Mouse (Mus musculus) MEL (cell line): ENCODE data around the gene Coro7. TPM values are rescaled to one million over a fixed set of nuclear protein-coding genes. Genes with fewer than 3 reads are reported as not detected.

ENCODE experiments used
- DNase-seq: peaks from one replicate; pipeline ENCODE4 v3.0.0; 2011; ENCODE audit warnings: low read depth, low spot score
- H3K27ac ChIP-seq: 2 replicates; pipeline ENCODE4 v1.5.1; 2012; ENCODE audit warnings: low read depth, mild to moderate bottlenecking, control low read depth, low read length, moderate library complexity; ENCODE audit not compliant: control insufficient read depth
- H3K27me3 ChIP-seq, 2 experiments: fragments of 150-350 bp in 1 of 2; sonication (generic) in 1 of 2; 2 replicates each; pipeline ENCODE4 v1.6.1; 2012; ENCODE audit warnings: low read length in 2 of 2, mild to moderate bottlenecking in 2 of 2, improper control_type of control experiment in 1 of 2, moderate library complexity in 1 of 2; ENCODE audit not compliant: insufficient read depth in 2 of 2, control insufficient read depth in 1 of 2
- H3K36me3 ChIP-seq, 2 experiments: 2 replicates each; pipeline ENCODE4 v1.6.1; 2012 to 2014; ENCODE audit warnings: low read length in 2 of 2, improper control_type of control experiment in 1 of 2, inconsistent platforms in 1 of 2, mild to moderate bottlenecking in 1 of 2; ENCODE audit not compliant: insufficient read depth in 2 of 2, control insufficient read depth in 1 of 2
- H3K4me1 ChIP-seq, 2 experiments: fragments of 150-350 bp in 1 of 2; sonication (generic) in 1 of 2; 2 replicates each; pipeline ENCODE4 v1.6.1; 2012; ENCODE audit warnings: low read length in 2 of 2, improper control_type of control experiment in 1 of 2, mild to moderate bottlenecking in 1 of 2; ENCODE audit not compliant: insufficient read depth in 2 of 2, control insufficient read depth in 1 of 2
- H3K4me3 ChIP-seq, 2 experiments: fragments of 150-350 bp in 1 of 2; sonication (generic) in 1 of 2; 2 replicates each; pipeline ENCODE4 v1.5.1; 2012; ENCODE audit warnings: low read depth in 2 of 2, low read length in 2 of 2, mild to moderate bottlenecking in 2 of 2, moderate library complexity in 2 of 2, control low read depth in 1 of 2, improper control_type of control experiment in 1 of 2; ENCODE audit not compliant: control insufficient read depth in 1 of 2, insufficient read depth in 1 of 2
- H3K79me2 ChIP-seq: 2 replicates; pipeline ENCODE4 v1.6.1; 2012; ENCODE audit warnings: mild to moderate bottlenecking, low read length, moderate library complexity; ENCODE audit not compliant: control insufficient read depth, poor library complexity, insufficient read depth
- H3K9ac ChIP-seq: 2 replicates; pipeline ENCODE4 v1.6.1; 2012; ENCODE audit warnings: low read depth, mild to moderate bottlenecking, control low read depth, low read length, moderate library complexity; ENCODE audit not compliant: control insufficient read depth, poor library complexity, severe bottlenecking
- H3K9me3 ChIP-seq: fragments of 150-350 bp; sonication (generic); replicated peaks from 2 replicates; pipeline ENCODE4 v1.6.1; 2012; ENCODE audit warnings: mild to moderate bottlenecking, low read length, improper control_type of control experiment, moderate library complexity; ENCODE audit not compliant: insufficient read depth
- BHLHE40 ChIP-seq: IDR thresholded peaks from 2 replicates; pipeline ENCODE4 v1.6.1; 2012; ENCODE audit warnings: low read depth, mild to moderate bottlenecking, inconsistent platforms, low read length, improper control_type of control experiment, borderline replicate concordance
- CHD1 ChIP-seq: IDR thresholded peaks from 2 replicates; pipeline ENCODE4 v1.6.1; 2012; ENCODE audit warnings: low read depth, mild to moderate bottlenecking, inconsistent platforms, low read length, improper control_type of control experiment
- CHD2 ChIP-seq: IDR thresholded peaks from 2 replicates; pipeline ENCODE4 v1.6.1; 2011; ENCODE audit warnings: low read length, improper control_type of control experiment
- CTCF ChIP-seq, 3 experiments: IDR thresholded peaks in 2 of 3; conservative IDR thresholded peaks in 1 of 3; 2 replicates each; pipeline ENCODE4 v1.5.1; 2011 to 2012; ENCODE audit warnings: low read length in 3 of 3, low read depth in 2 of 3, mild to moderate bottlenecking in 2 of 3, improper control_type of control experiment in 1 of 3, inconsistent platforms in 1 of 3, mixed read lengths in 1 of 3, moderate library complexity in 1 of 3; ENCODE audit not compliant: control insufficient read depth in 1 of 3, insufficient read depth in 1 of 3, poor library complexity in 1 of 3, severe bottlenecking in 1 of 3
- E2F4 ChIP-seq: IDR thresholded peaks from 2 replicates; pipeline ENCODE4 v1.6.1; 2011; ENCODE audit warnings: low read depth, low read length, improper control_type of control experiment, borderline replicate concordance
- GABPA ChIP-seq: IDR thresholded peaks from 2 replicates; pipeline ENCODE4 v1.6.1; 2012; ENCODE audit warnings: low read depth, mild to moderate bottlenecking, inconsistent platforms, low read length, improper control_type of control experiment, moderate library complexity
- GATA1 ChIP-seq: IDR thresholded peaks from 2 replicates; pipeline ENCODE4 v1.6.1; 2011; ENCODE audit warnings: low read depth, low read length, improper control_type of control experiment
- MAFK ChIP-seq: IDR thresholded peaks from 2 replicates; pipeline ENCODE4 v1.6.1; 2011; ENCODE audit warnings: low read depth, mild to moderate bottlenecking, low read length, improper control_type of control experiment, borderline replicate concordance
- MAZ ChIP-seq: IDR thresholded peaks from 2 replicates; pipeline ENCODE4 v1.6.1; 2012; ENCODE audit warnings: low read depth, mild to moderate bottlenecking, inconsistent platforms, low read length, improper control_type of control experiment
- MEF2A ChIP-seq: IDR thresholded peaks from 2 replicates; pipeline ENCODE4 v1.6.1; 2014; ENCODE audit warnings: low read depth, mild to moderate bottlenecking, inconsistent platforms, low read length, improper control_type of control experiment; ENCODE audit not compliant: poor library complexity, insufficient replicate concordance, severe bottlenecking; ENCODE audit errors: extremely low read depth
- POLR2A ChIP-seq, 2 experiments: IDR thresholded peaks; 2 replicates each; pipeline ENCODE4 v1.6.1; 2011 to 2012; ENCODE audit warnings: low read length in 2 of 2, mild to moderate bottlenecking in 2 of 2, control low read depth in 1 of 2, improper control_type of control experiment in 1 of 2, low read depth in 1 of 2, moderate library complexity in 1 of 2; ENCODE audit not compliant: control insufficient read depth in 1 of 2, insufficient read depth in 1 of 2, poor library complexity in 1 of 2
- POLR2AphosphoS2 ChIP-seq: IDR thresholded peaks from 2 replicates; pipeline ENCODE4 v1.6.1; 2011; ENCODE audit warnings: low read length, improper control_type of control experiment
- POLR2AphosphoS5 ChIP-seq: IDR thresholded peaks from 2 replicates; pipeline ENCODE4 v1.6.1; 2012; ENCODE audit warnings: low read depth, borderline replicate concordance, mild to moderate bottlenecking, inconsistent platforms, low read length, moderate library complexity, mixed read lengths
- RAD21 ChIP-seq: IDR thresholded peaks from 2 replicates; pipeline ENCODE4 v1.6.1; 2011; ENCODE audit warnings: mild to moderate bottlenecking, low read depth, low read length, improper control_type of control experiment
- TAL1 ChIP-seq: IDR thresholded peaks from 2 replicates; pipeline ENCODE4 v1.6.1; 2012; ENCODE audit warnings: mild to moderate bottlenecking, inconsistent platforms, low read length, moderate library complexity, mixed read lengths
- TBP ChIP-seq: IDR thresholded peaks from 2 replicates; pipeline ENCODE4 v1.8.0; 2011; ENCODE audit warnings: low read depth, low read length, improper control_type of control experiment
- TCF12 ChIP-seq: IDR thresholded peaks from 2 replicates; pipeline ENCODE4 v1.6.1; 2014; ENCODE audit warnings: low read depth, mild to moderate bottlenecking, inconsistent platforms, low read length, improper control_type of control experiment, moderate library complexity
- UBTF ChIP-seq: IDR thresholded peaks from 2 replicates; pipeline ENCODE4 v1.6.1; 2012; ENCODE audit warnings: low read depth, mild to moderate bottlenecking, inconsistent platforms, low read length, improper control_type of control experiment, moderate library complexity, borderline replicate concordance; ENCODE audit not compliant: insufficient read depth
- ZC3H11A ChIP-seq: IDR thresholded peaks from 2 replicates; pipeline ENCODE4 v1.6.1; 2012; ENCODE audit warnings: low read depth, mild to moderate bottlenecking, inconsistent platforms, low read length, improper control_type of control experiment
- ZKSCAN1 ChIP-seq: IDR thresholded peaks from 2 replicates; pipeline ENCODE4 v1.6.1; 2012; ENCODE audit warnings: low read depth, mild to moderate bottlenecking, inconsistent platforms, low read length, improper control_type of control experiment, moderate library complexity
- ZMIZ1 ChIP-seq: IDR thresholded peaks from 2 replicates; pipeline ENCODE4 v1.6.1; 2012; ENCODE audit warnings: low read depth, mild to moderate bottlenecking, inconsistent platforms, low read length, improper control_type of control experiment, moderate library complexity
- polyA plus RNA-seq, 2 experiments: library from polyadenylated mRNA; stranded (reverse) in 1 of 2; unstranded in 1 of 2; fragments of >175 nt in 1 of 2; fragments of >200 nt in 1 of 2; gene quantifications; 2 replicates each; pipeline versions ENCODE4 v1.2.1 to v1.2.4; 2012; ENCODE audit warnings: low replicate concordance in 2 of 2, low read depth in 1 of 2; ENCODE audit not compliant: insufficient read length in 2 of 2, insufficient read depth in 1 of 2, missing spikeins in 1 of 2
- total RNA-seq: library from RNA; depleted of rRNA; stranded (reverse); fragments of 300-350 nt; gene quantifications from 2 replicates; pipeline ENCODE4 v1.2.3, GENCODE M21; 2012

The Coro7 gene
- total and polyA plus RNA-seq, 3 experiments, result 9.8 to 38.3 TPM; not detected in 1

- Histone ChIP-seq H3K79me2 (no peaks in the 10 kb centered on the region), H3K4me1 (no peaks in the 10 kb centered on the region), H3K27me3 (no peaks in the 10 kb centered on the region), H3K9me3 (no peaks in the 10 kb centered on the region), H3K9ac (no peak overlapping the region), H3K4me3 (no peak overlapping the region), H3K36me3 (peaks cover 0 to 1% of the 10 kb centered on the region in 2 experiments; a peak in 1 of 4 replicates), H3K27ac (no peak overlapping the region)
- no peak for DNase-seq
- TF ChIP-seq TBP (no peak), TAL1 (no peak), TCF12 (no peak), ZC3H11A (no peak), RAD21 (no peak), ZMIZ1 (no peak), MAZ (no peak), POLR2A (IDR thresholded peaks at IDR 0.05; ENCODE audit: control insufficient read depth in 1 of 2, insufficient read depth in 1 of 2, low read depth in 1 of 2, low read length in 2 of 2, poor library complexity in 1 of 2) (no peak), E2F4 (no peak), CHD1 (no peak), BHLHE40 (no peak), ZKSCAN1 (no peak), POLR2AphosphoS2 (no peak), CTCF (IDR thresholded peaks at IDR 0.05 in 2 of 3, conservative IDR thresholded peaks at IDR 0.05 in 1 of 3; ENCODE audit: control insufficient read depth in 1 of 3, insufficient read depth in 1 of 3, low read depth in 2 of 3, low read length in 3 of 3, poor library complexity in 1 of 3, severe bottlenecking in 1 of 3) (no peak), MAFK (no peak), MEF2A (no peak), GATA1 (no peak), GABPA (no peak), UBTF (no peak), CHD2 (no peak)
These were observed 36.6 kb downstream of the Coro7 start for GRCm38 (mm10) chr16:4642937-4643336.

GRCm38 (mm10) chr16:4642190-4642589, 37.4 kb downstream of the Coro7 start:
- no peak for DNase-seq
- no peak overlapping the region for H3K9ac ChIP-seq
- no peaks in the 10 kb centered on the region for H3K9me3 ChIP-seq
- H3K4me3 ChIP-seq, result no peak overlapping the region
- no peaks in the 10 kb centered on the region for H3K79me2 ChIP-seq
- no peak overlapping the region for H3K27ac ChIP-seq
- H3K27me3 ChIP-seq, result no peaks in the 10 kb centered on the region
- no peaks in the 10 kb centered on the region for H3K4me1 ChIP-seq
- TF ChIP-seq POLR2AphosphoS5, result no peak
- TF ChIP-seq ZKSCAN1, result no peak
- no peak for TF ChIP-seq GATA1
- no peak for TF ChIP-seq GABPA
- TF ChIP-seq, all 39 proteins: peak for 0
- H3K36me3 ChIP-seq, result peaks cover 0 to 1% of the 10 kb centered on the region in 2 experiments; a peak in 1 of 4 replicates
